Mouse (Mus musculus): ENCODE measurements at regions not wholly inside any gene's neighbourhood (a gene's known extent, or its start where the extent isn't known, plus 50 kb on each side); places are given as distances from the start of the nearest gene placed in this dataset.

DNA sequence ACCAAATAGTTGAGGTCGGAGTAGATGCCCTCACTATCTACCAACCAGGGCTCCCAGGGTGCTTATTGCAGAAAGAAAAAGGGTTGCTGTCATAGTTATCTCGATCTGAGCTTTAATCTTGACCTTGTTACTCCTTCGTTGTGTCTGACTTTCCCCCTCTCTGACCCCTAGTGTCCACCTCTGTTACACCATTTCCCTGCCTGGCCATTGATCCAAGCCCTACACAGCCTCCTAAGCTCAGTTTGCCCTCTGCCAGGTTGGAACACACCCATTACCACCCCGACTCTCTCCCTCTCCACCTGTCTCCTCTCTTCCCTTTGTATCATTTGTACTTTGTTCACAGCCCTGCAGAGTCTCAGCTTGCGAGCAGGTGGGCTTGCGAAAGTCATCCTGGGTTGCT, 73.6 kb upstream of the Crhr1 start:
- no peak for DNase-seq (ENCODE audit: low spot score)
- Histone ChIP-seq H3K4me3 (replicated peaks; ENCODE audit: low read depth, low read length) (no peak overlapping the region), H3K9ac (ENCODE audit: low read depth, low read length) (no peak overlapping the region), H3K36me3 (ENCODE audit: insufficient read depth, low read length) (no peaks in the 10 kb centered on the region), H3K4me1 (replicated peaks; ENCODE audit: insufficient read depth, low read length) (no peaks in the 10 kb centered on the region), H3K27me3 (ENCODE audit: insufficient read depth, low read length) (no peaks in the 10 kb centered on the region), H3K4me2 (ENCODE audit: low read length) (no peak overlapping the region), H3K27ac (no peak overlapping the region), H3K9me3 (replicated peaks; ENCODE audit: low read length) (no peaks in the 10 kb centered on the region)
- 52% methylated on average over 6 of the region's 6 CpGs for WGBS
- no peak for ATAC-seq (replicated peaks; ENCODE audit: low FRiP score, low read depth)
- TF ChIP-seq CTCF (IDR thresholded peaks at IDR 0.05; ENCODE audit: low read depth) = no peak

GRCm38 (mm10) chr11:104061361-104061760, 71.3 kb upstream of the Crhr1 start:
- no peak for DNase-seq (ENCODE audit: low spot score)
- H3K36me3 ChIP-seq (ENCODE audit: insufficient read depth, low read length) = no peaks in the 10 kb centered on the region
- no peaks in the 10 kb centered on the region for H3K27me3 ChIP-seq (ENCODE audit: insufficient read depth, low read length)
- H3K9ac ChIP-seq (ENCODE audit: low read depth, low read length) = no peak overlapping the region
- no peak overlapping the region for H3K27ac ChIP-seq
- TF ChIP-seq CTCF (IDR thresholded peaks at IDR 0.05; ENCODE audit: low read depth) = no peak
- H3K4me1 ChIP-seq (replicated peaks; ENCODE audit: insufficient read depth, low read length) = no peaks in the 10 kb centered on the region
- no peak overlapping the region for H3K4me2 ChIP-seq (ENCODE audit: low read length)
- no peaks in the 10 kb centered on the region for H3K9me3 ChIP-seq (replicated peaks; ENCODE audit: low read length)
- no peak overlapping the region for H3K4me3 ChIP-seq (replicated peaks; ENCODE audit: low read depth, low read length)
- no peak for ATAC-seq (replicated peaks; ENCODE audit: low FRiP score, low read depth)
- WGBS = 77% methylated on average over 6 of the region's 6 CpGs

GRCm38 (mm10) chr11:104065181-104065580, 67.5 kb upstream of the Crhr1 start:
- ATAC-seq (replicated peaks; ENCODE audit: low FRiP score, low read depth) (no peak), DNase-seq (ENCODE audit: low spot score) (no peak)
- Histone ChIP-seq H3K27ac (no peak overlapping the region), H3K27me3 (ENCODE audit: insufficient read depth, low read length) (no peaks in the 10 kb centered on the region), H3K9me3 (replicated peaks; ENCODE audit: low read length) (no peaks in the 10 kb centered on the region), H3K4me2 (ENCODE audit: low read length) (no peak overlapping the region), H3K36me3 (ENCODE audit: insufficient read depth, low read length) (no peaks in the 10 kb centered on the region), H3K4me1 (replicated peaks; ENCODE audit: insufficient read depth, low read length) (no peaks in the 10 kb centered on the region), H3K9ac (ENCODE audit: low read depth, low read length) (no peak overlapping the region), H3K4me3 (replicated peaks; ENCODE audit: low read depth, low read length) (no peak overlapping the region)
- whole genome bisulfite sequencing = 82% methylated on average over 5 of the region's 5 CpGs
- TF ChIP-seq CTCF (IDR thresholded peaks at IDR 0.05; ENCODE audit: low read depth) = no peak

DNA sequence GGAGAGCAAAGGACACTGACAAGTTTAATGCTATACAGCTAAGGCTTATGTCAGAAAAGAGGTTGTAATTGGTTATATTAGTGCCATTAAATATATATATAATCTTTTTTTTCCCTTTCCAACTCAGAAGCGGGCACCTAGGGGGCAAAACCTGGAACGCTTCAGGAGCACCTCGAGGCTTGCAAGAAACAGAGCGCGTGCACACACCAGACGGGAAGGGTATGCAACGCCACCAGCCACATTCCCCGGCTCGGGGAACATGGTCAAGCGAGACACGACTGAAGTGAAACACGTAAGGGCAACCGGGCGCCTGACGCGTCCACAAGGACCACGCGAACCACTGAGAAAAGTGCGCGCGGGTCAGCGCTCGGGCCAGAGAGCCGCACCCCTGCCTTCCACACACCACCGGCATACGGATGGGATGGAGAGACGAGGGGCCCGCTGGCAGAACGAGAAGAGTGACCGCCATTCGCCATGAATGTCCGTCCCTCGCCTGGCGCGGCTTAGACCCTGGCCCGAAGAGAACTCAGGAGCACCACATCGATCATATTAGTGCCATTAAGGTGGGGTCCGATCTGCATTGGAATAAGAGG, 60.0 kb upstream of the Crhr1 start:
- Histone ChIP-seq H3K4me3 (replicated peaks; ENCODE audit: low read depth, low read length) (no peak overlapping the region), H3K4me1 (replicated peaks; ENCODE audit: insufficient read depth, low read length) (no peaks in the 10 kb centered on the region), H3K9ac (ENCODE audit: low read depth, low read length) (no peak overlapping the region), H3K27me3 (ENCODE audit: insufficient read depth, low read length) (no peaks in the 10 kb centered on the region), H3K9me3 (replicated peaks; ENCODE audit: low read length) (no peaks in the 10 kb centered on the region), H3K27ac (no peak overlapping the region), H3K4me2 (ENCODE audit: low read length) (no peak overlapping the region), H3K36me3 (ENCODE audit: insufficient read depth, low read length) (no peaks in the 10 kb centered on the region)
- TF ChIP-seq CTCF (IDR thresholded peaks at IDR 0.05; ENCODE audit: low read depth) = no peak
- ATAC-seq (replicated peaks; ENCODE audit: low FRiP score, low read depth) = no peak
- DNase-seq (ENCODE audit: low spot score) = no peak
- WGBS = 89% methylated on average over 38 of the region's 38 CpGs

DNA sequence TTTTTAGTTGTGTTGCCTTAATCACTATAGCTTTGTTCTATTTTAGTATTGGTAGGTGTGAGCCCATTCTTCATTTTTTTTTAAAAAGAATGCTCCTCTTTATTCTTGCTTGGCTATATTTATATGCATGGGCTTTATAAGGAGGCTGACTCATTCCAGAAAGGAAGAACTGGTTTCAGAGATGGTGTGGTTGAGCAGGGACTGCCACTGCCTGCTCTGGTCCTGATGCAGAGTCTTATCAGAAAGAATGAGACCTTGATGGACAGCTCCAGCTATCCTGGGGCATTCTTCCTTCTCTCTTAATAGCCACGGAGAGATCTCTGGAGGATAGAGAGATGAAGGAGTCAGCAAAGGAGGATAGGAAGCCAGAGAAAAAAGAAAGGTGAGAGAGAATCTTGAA, 57.9 kb upstream of the Crhr1 start:
- Histone ChIP-seq H3K36me3 (ENCODE audit: insufficient read depth, low read length) (no peaks in the 10 kb centered on the region), H3K4me3 (replicated peaks; ENCODE audit: low read depth, low read length) (no peak overlapping the region), H3K4me1 (replicated peaks; ENCODE audit: insufficient read depth, low read length) (no peaks in the 10 kb centered on the region), H3K9ac (ENCODE audit: low read depth, low read length) (no peak overlapping the region), H3K4me2 (ENCODE audit: low read length) (no peak overlapping the region), H3K27ac (no peak overlapping the region), H3K27me3 (ENCODE audit: insufficient read depth, low read length) (no peaks in the 10 kb centered on the region), H3K9me3 (replicated peaks; ENCODE audit: low read length) (no peaks in the 10 kb centered on the region)
- DNase-seq (ENCODE audit: low spot score) = no peak
- TF ChIP-seq CTCF (IDR thresholded peaks at IDR 0.05; ENCODE audit: low read depth) = no peak
- no peak for ATAC-seq (replicated peaks; ENCODE audit: low FRiP score, low read depth)
- 88% methylated on average over 1 of the region's 1 CpGs for WGBS

GRCm38 (mm10) chr11:104075394-104075793, 57.3 kb upstream of the Crhr1 start:
- no peak for TF ChIP-seq CTCF (IDR thresholded peaks at IDR 0.05; ENCODE audit: low read depth)
- 64% methylated on average over 10 of the region's 10 CpGs for WGBS
- no peak overlapping the region for H3K27ac ChIP-seq
- no peaks in the 10 kb centered on the region for H3K9me3 ChIP-seq (replicated peaks; ENCODE audit: low read length)
- no peak overlapping the region for H3K9ac ChIP-seq (ENCODE audit: low read depth, low read length)
- no peak for DNase-seq (ENCODE audit: low spot score)
- H3K36me3 ChIP-seq (ENCODE audit: insufficient read depth, low read length) = no peaks in the 10 kb centered on the region
- no peak overlapping the region for H3K4me2 ChIP-seq (ENCODE audit: low read length)
- no peaks in the 10 kb centered on the region for H3K27me3 ChIP-seq (ENCODE audit: insufficient read depth, low read length)
- H3K4me1 ChIP-seq (replicated peaks; ENCODE audit: insufficient read depth, low read length) = no peaks in the 10 kb centered on the region
- H3K4me3 ChIP-seq (replicated peaks; ENCODE audit: low read depth, low read length) = no peak overlapping the region
- no peak for ATAC-seq (replicated peaks; ENCODE audit: low FRiP score, low read depth)

DNA sequence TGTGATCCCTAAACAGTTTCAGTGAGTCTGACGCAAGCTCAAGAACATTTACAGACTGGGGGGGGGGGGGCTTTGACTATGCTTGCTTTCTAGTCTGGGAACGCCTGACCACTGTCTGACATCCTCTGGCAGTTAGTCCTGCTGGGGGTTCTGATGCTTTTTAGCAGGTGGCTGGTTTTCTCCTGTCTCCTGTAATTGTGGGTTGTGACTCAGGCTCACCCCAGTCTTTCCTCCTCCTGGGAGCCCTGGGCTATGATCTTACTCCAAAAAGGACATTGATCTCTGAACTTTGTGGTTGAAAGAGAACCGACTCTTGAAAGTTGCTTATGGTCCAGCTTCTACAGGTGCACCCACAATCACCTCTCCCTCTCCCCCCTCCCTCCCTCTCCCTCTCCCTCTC, 50.6 kb upstream of the Crhr1 start:
- no peak for TF ChIP-seq CTCF (IDR thresholded peaks at IDR 0.05; ENCODE audit: low read depth)
- Histone ChIP-seq H3K27ac (no peak overlapping the region), H3K9me3 (replicated peaks; ENCODE audit: low read length) (no peaks in the 10 kb centered on the region), H3K36me3 (ENCODE audit: insufficient read depth, low read length) (no peaks in the 10 kb centered on the region), H3K4me2 (ENCODE audit: low read length) (no peak overlapping the region), H3K9ac (ENCODE audit: low read depth, low read length) (no peak overlapping the region), H3K4me3 (replicated peaks; ENCODE audit: low read depth, low read length) (no peak overlapping the region), H3K4me1 (replicated peaks; ENCODE audit: insufficient read depth, low read length) (no peaks in the 10 kb centered on the region), H3K27me3 (ENCODE audit: insufficient read depth, low read length) (no peaks in the 10 kb centered on the region)
- 54% methylated on average over 2 of the region's 3 CpGs for WGBS
- DNase-seq (ENCODE audit: low spot score) (no peak), ATAC-seq (replicated peaks; ENCODE audit: low FRiP score, low read depth) (no peak)
